Mouse (Mus musculus) spleen, postnatal 14 days (tissue): Measurements from ENCODE around the gene Nfix.
"Not testable (repeated sequence)": the region's sequence is repeated elsewhere in the genome, so short reads cannot be mapped to it uniquely, and the experiment has no call there.

Experiments used
- DNase-seq, 2 experiments: peaks; one replicate each; pipeline ENCODE4 v3.0.0; 2021 to 2022; ENCODE audit warnings: low spot score in 2 of 2

Nfix gene

GRCm38 (mm10) chr8:84832759-84833742 lies 32.9 kb upstream of the Nfix start:
- no peak for DNase-seq

GRCm38 (mm10) chr8:84832034-84832717 lies 32.0 kb upstream of the Nfix start:
- DNase-seq = peak; percentile 87 to 90

- DNase-seq = peak; percentile 49 to 68
Observed at GRCm38 (mm10) chr8:84831490-84831889, 31.3 kb upstream of the Nfix start, which contains the start of gene Gadd45gip1. Gene Gadd45gip1, plus strand, starts transcription at chr8:84831522.

GRCm38 (mm10) chr8:84826518-84826917 lies 26.4 kb upstream of the Nfix start:
- DNase-seq = not testable (repeated sequence)

GRCm38 (mm10) chr8:84825636-84826035 lies 25.5 kb upstream of the Nfix start:
- no peak for DNase-seq

- peak in 1 of 2 experiments; percentile 44 for DNase-seq
Observed at GRCm38 (mm10) chr8:84823653-84824052, 23.5 kb upstream of the Nfix start.

GRCm38 (mm10) chr8:84822723-84823122 lies 22.6 kb upstream of the Nfix start, which contains the start of gene Dand5:
Gene Dand5, minus strand, starts transcription at chr8:84822823.
- DNase-seq = no peak

- no peak for DNase-seq
Observed at GRCm38 (mm10) chr8:84816117-84816516, 16.0 kb upstream of the Nfix start.

GRCm38 (mm10) chr8:84815547-84815946 lies 15.4 kb upstream of the Nfix start:
- peak; percentile 94 to 98 for DNase-seq

GRCm38 (mm10) chr8:84814555-84815441 lies 14.7 kb upstream of the Nfix start:
- no peak for DNase-seq

GRCm38 (mm10) chr8:84814240-84814554 lies 14.1 kb upstream of the Nfix start:
- no peak for DNase-seq

GRCm38 (mm10) chr8:84813830-84814229 lies 13.7 kb upstream of the Nfix start:
- no peak for DNase-seq

GRCm38 (mm10) chr8:84813059-84813458 lies 12.9 kb upstream of the Nfix start:
- peak; percentile 72 to 85 for DNase-seq

GRCm38 (mm10) chr8:84811303-84811702 lies 11.2 kb upstream of the Nfix start:
- no peak for DNase-seq

- peak; percentile 84 to 92 for DNase-seq
Observed at GRCm38 (mm10) chr8:84810896-84811295, 10.8 kb upstream of the Nfix start.

- no peak for DNase-seq
Observed at GRCm38 (mm10) chr8:84809941-84810280, 9.8 kb upstream of the Nfix start.

- no peak for DNase-seq
Observed at GRCm38 (mm10) chr8:84809109-84809940, 9.2 kb upstream of the Nfix start.

GRCm38 (mm10) chr8:84806031-84806430 lies 5.9 kb upstream of the Nfix start:
- no peak for DNase-seq

- DNase-seq = peak; percentile 40 to 42
Observed at GRCm38 (mm10) chr8:84799136-84799931, 810 bp downstream of the Nfix start.
